Mouse (Mus musculus) layer of hippocampus, adult 9-10 months (tissue): ENCODE data around the gene Dirc2.

ENCODE experiments used
- DNase-seq: peaks from one replicate; pipeline ENCODE4 v3.0.0; 2022; ENCODE audit warnings: low spot score

Gene Dirc2

GRCm38 (mm10) chr16:35768785-35769642 is at the start of gene Dirc2:
Gene Dirc2 (minus strand): TSS chr16:35769356.
- DNase-seq, result peak; percentile 31

- peak; percentile 77 for DNase-seq
These were observed 48.3 kb upstream of the Dirc2 start for GRCm38 (mm10) chr16:35817255-35818089.

- no peak for DNase-seq
These were observed 44.0 kb upstream of the Dirc2 start for GRCm38 (mm10) chr16:35813119-35813518.

GRCm38 (mm10) chr16:35808838-35809237 is 39.7 kb upstream of the Dirc2 start:
- no peak for DNase-seq

- no peak for DNase-seq
These were observed 38.5 kb upstream of the Dirc2 start for GRCm38 (mm10) chr16:35807663-35807992.

- DNase-seq, result no peak
These were observed 38.0 kb upstream of the Dirc2 start for GRCm38 (mm10) chr16:35806973-35807662.

- DNase-seq, result no peak
These were observed 34.6 kb upstream of the Dirc2 start for GRCm38 (mm10) chr16:35803723-35804122.

GRCm38 (mm10) chr16:35802163-35802562 is 33.0 kb upstream of the Dirc2 start:
- DNase-seq, result no peak

GRCm38 (mm10) chr16:35791962-35792521 is 22.9 kb upstream of the Dirc2 start:
- no peak for DNase-seq

GRCm38 (mm10) chr16:35788330-35788729 is 19.2 kb upstream of the Dirc2 start:
- DNase-seq, result no peak

- no peak for DNase-seq
These were observed 18.5 kb upstream of the Dirc2 start for GRCm38 (mm10) chr16:35787568-35788189.

- DNase-seq, result no peak
These were observed 18.0 kb upstream of the Dirc2 start for GRCm38 (mm10) chr16:35787163-35787562.

- no peak for DNase-seq
These were observed 15.1 kb upstream of the Dirc2 start for GRCm38 (mm10) chr16:35784134-35784725.

- DNase-seq, result no peak
These were observed 14.0 kb upstream of the Dirc2 start for GRCm38 (mm10) chr16:35783207-35783573.

- no peak for DNase-seq
These were observed 13.5 kb upstream of the Dirc2 start for GRCm38 (mm10) chr16:35782451-35783206.

GRCm38 (mm10) chr16:35781651-35782050 is 12.5 kb upstream of the Dirc2 start:
- no peak for DNase-seq

GRCm38 (mm10) chr16:35781096-35781495 is 11.9 kb upstream of the Dirc2 start:
- DNase-seq, result no peak

GRCm38 (mm10) chr16:35779681-35780080 is 10.5 kb upstream of the Dirc2 start:
- DNase-seq, result no peak

GRCm38 (mm10) chr16:35777768-35778167 is 8.6 kb upstream of the Dirc2 start:
- no peak for DNase-seq

GRCm38 (mm10) chr16:35776737-35777136 is 7.6 kb upstream of the Dirc2 start:
- DNase-seq, result no peak

GRCm38 (mm10) chr16:35775835-35776234 is 6.7 kb upstream of the Dirc2 start:
- DNase-seq, result no peak
